Mouse (Mus musculus) heart, embryonic 11.5 days (tissue): ENCODE measurements at regions not wholly inside any gene's neighbourhood (a gene's known extent, or its start where the extent isn't known, plus 50 kb on each side); places are given as distances from the start of the nearest gene placed in this dataset.

Experiments used
- ATAC-seq: fragments of 200-750 bp; cut with Nextera tagmentation; replicated peaks from 2 replicates; pipeline ENCODE4 v1.8.0; 2017; ENCODE audit warnings: moderate library complexity; ENCODE audit not compliant: insufficient number of reproducible peaks, low FRiP score, low TSS enrichment
- H3K27ac ChIP-seq: fragments of 300-500 bp; sonication (generic); 2 replicates; pipeline ENCODE4 v1.5.1; 2014; ENCODE audit warnings: mild to moderate bottlenecking, low read depth, low read length
- H3K27me3 ChIP-seq: fragments of 300-500 bp; sonication (generic); 2 replicates; pipeline ENCODE4 v1.6.1; 2014; ENCODE audit warnings: mild to moderate bottlenecking, low read length, mixed read lengths; ENCODE audit not compliant: control insufficient read depth, insufficient read depth
- H3K36me3 ChIP-seq: fragments of 300-500 bp; sonication (generic); 2 replicates; pipeline ENCODE4 v1.6.1; 2014; ENCODE audit warnings: mild to moderate bottlenecking, low read length, moderate library complexity, mixed read lengths; ENCODE audit not compliant: control insufficient read depth, insufficient read depth
- H3K4me1 ChIP-seq: fragments of 300-500 bp; sonication (generic); 2 replicates; pipeline ENCODE4 v1.6.1; 2014; ENCODE audit warnings: low read length; ENCODE audit not compliant: control insufficient read depth, insufficient read depth
- H3K4me2 ChIP-seq: fragments of 300-500 bp; sonication (generic); 2 replicates; pipeline ENCODE4 v1.6.1; 2014; ENCODE audit warnings: mild to moderate bottlenecking, moderate library complexity
- H3K4me3 ChIP-seq: fragments of 300-500 bp; sonication (generic); 2 replicates; pipeline ENCODE4 v1.5.1; 2014; ENCODE audit warnings: low read depth, low read length
- H3K9ac ChIP-seq: fragments of 300-500 bp; sonication (generic); 2 replicates; pipeline ENCODE4 v1.6.1; 2014; ENCODE audit warnings: mild to moderate bottlenecking, low read depth, low read length, moderate library complexity
- H3K9me3 ChIP-seq: fragments of 300-500 bp; sonication (generic); replicated peaks from 2 replicates; pipeline ENCODE4 v1.6.1; 2016; ENCODE audit warnings: low read length; ENCODE audit not compliant: control insufficient read depth
- WGBS: fragments of 180-500 bp; shearing (Covaris S2); extraction: QIAGEN DNeasy Blood & Tissue Kit; methylation state at CpG from one replicate; pipeline ENCODE4 v1.1.7; 2014; ENCODE audit not compliant: insufficient replicate concordance; 5-methylcytosine and 5-hydroxymethylcytosine counted together

DNA sequence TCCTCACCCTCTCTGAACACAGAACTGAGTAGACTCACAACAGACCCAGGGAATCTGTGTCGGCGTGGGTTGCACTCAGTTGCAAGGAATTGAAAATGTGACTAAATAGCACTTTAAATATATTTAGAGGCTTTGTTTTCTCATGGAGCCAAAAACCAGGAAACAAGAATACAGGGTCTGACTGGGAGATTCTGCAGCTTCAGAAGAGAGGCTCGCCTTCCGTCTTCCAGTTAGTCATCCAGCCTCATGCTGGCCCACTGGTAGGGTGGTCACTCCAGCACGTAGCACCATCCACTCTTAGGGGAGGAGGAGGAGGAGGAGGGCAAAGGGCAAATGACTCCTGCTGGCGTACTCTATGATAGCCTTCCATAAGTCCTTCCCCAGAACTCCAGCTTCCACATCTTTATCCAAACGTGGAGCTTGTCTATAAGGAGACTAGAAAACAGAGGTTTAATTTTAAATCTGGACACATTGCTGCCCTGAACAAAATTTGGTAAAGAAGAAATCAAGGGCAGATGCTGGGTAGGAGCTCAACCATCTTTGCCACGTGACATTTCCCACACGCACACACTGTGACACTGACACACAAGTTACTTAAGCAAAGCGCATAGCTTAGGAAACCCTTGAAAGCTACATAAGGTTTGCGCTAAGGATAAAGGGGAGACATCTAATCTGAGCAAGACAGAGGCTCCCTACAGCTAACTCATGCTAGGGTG is 60.8 kb downstream of the Mis18a start:
- H3K9me3 ChIP-seq: no peaks in the 10 kb centered on the region
- H3K4me3 ChIP-seq: no peak overlapping the region
- 0 out of 2 replicates have a peak, but pooled peaks cover 6% of the 10 kb centered on the region for H3K27me3 ChIP-seq
- no peak overlapping the region for H3K4me2 ChIP-seq
- ATAC-seq: no peak
- no peaks in the 10 kb centered on the region for H3K36me3 ChIP-seq
- H3K9ac ChIP-seq: no peak overlapping the region
- 77% methylated on average over 11 of the region's 11 CpGs for WGBS
- no peak overlapping the region for H3K27ac ChIP-seq
- no peaks in the 10 kb centered on the region for H3K4me1 ChIP-seq

DNA sequence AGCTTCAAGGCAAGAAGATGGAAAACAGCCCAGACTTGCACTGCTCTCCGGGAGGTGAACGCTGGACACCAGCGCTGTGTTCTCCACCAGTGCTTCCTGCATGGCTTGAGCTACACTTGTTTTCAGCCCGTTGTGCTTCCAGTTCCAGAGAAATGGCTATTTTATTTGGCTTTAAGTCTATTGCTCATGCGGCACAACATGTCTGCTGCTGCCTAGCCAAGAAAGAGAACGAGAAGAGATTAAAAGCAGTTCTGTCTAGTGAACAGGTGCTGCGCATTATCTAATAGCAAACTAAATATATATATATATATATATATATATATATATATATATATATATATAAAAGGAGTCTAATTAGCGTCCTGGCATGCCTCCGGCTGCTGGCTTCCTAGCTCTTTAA is 63.1 kb downstream of the Mis18a start:
- Histone ChIP-seq H3K27ac (no peak overlapping the region), H3K36me3 (no peaks in the 10 kb centered on the region), H3K4me2 (no peak overlapping the region), H3K27me3 (0 out of 2 replicates have a peak, but pooled peaks cover 6% of the 10 kb centered on the region), H3K4me1 (no peaks in the 10 kb centered on the region), H3K9me3 (no peaks in the 10 kb centered on the region), H3K4me3 (no peak overlapping the region), H3K9ac (no peak overlapping the region)
- 75% methylated on average over 9 of the region's 9 CpGs for WGBS
- ATAC-seq: no peak

DNA sequence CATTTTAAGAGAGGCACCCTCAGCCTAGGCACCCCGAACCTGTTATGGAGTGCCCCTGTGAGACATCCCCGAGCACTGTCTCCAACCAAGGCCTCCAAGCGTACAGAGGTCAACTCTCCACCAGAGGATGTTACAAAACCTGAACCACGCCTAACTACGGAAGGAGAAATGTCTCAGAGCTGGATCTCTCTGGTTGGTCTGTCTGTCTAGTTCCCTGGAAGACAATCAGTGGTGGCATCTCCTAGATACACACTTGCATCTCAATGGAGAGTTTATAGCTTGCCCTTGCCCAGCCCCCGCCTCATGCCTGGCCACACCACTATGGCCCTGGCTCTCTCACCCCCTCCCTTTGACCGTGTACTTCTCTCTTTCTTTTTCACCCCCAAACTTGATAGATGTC is 69.2 kb downstream of the Mis18a start:
- no peak overlapping the region for H3K9ac ChIP-seq
- WGBS: 78% methylated on average over 7 of the region's 7 CpGs
- no peak overlapping the region for H3K4me3 ChIP-seq
- H3K9me3 ChIP-seq: no peaks in the 10 kb centered on the region
- H3K27ac ChIP-seq: no peak overlapping the region
- no peak for ATAC-seq
- no peaks in the 10 kb centered on the region for H3K36me3 ChIP-seq
- no peaks in the 10 kb centered on the region for H3K4me1 ChIP-seq
- H3K27me3 ChIP-seq: no peaks in the 10 kb centered on the region
- no peak overlapping the region for H3K4me2 ChIP-seq

DNA sequence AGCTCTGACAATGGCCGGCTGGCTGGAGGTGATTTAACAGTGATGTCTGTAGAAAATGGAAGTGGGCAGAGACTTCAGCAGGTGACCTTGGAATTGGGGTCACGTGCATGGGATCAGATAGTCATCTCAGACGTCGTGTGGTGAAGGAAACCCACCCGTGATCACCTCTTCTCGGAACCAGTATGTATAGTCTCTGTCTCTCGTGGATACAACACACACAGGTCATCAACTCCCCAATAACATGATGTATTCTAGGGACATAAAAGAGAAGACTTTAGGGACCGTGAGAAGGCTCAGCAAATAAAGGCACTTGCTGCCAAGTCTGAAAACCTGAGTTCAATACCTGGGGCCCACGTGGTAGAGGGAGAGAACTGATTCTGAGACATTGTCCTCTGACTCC is 70.2 kb downstream of the Mis18a start:
- WGBS: 69% methylated on average over 9 of the region's 9 CpGs
- H3K4me2 ChIP-seq: no peak overlapping the region
- ATAC-seq: no peak

DNA sequence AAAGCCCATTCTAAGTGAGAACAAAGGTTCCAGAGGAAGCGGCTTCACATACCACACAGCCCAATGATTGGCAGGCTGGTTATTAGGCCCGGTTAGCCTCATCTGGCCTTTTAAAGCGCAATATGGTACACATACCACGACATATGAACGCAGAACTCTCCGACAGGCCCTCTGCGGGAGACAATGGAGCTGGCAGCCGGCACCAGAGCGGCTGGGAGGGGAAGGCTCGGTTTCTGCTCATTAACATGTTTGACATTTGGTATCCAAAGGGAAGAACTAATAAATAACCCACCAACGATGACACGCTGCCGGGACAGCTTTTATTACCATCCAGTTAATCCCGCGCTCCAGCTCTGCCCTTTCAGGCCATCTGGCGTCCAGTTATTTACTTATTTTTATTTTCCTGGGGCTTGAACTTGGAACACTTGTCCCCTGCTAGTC is 70.6 kb downstream of the Mis18a start:
- Histone ChIP-seq H3K9ac (no peak overlapping the region), H3K9me3 (no peaks in the 10 kb centered on the region), H3K4me3 (no peak overlapping the region), H3K4me1 (no peaks in the 10 kb centered on the region), H3K27ac (no peak overlapping the region), H3K4me2 (no peak overlapping the region), H3K27me3 (no peaks in the 10 kb centered on the region), H3K36me3 (no peaks in the 10 kb centered on the region)
- no peak for ATAC-seq
- 70% methylated on average over 16 of the region's 16 CpGs for WGBS

More for the DNA sequence above, 70.2 kb downstream of the Mis18a start:
- Histone ChIP-seq H3K27ac (no peak overlapping the region), H3K9me3 (no peaks in the 10 kb centered on the region), H3K27me3 (no peaks in the 10 kb centered on the region), H3K9ac (no peak overlapping the region), H3K4me3 (no peak overlapping the region), H3K36me3 (no peaks in the 10 kb centered on the region), H3K4me1 (no peaks in the 10 kb centered on the region)

DNA sequence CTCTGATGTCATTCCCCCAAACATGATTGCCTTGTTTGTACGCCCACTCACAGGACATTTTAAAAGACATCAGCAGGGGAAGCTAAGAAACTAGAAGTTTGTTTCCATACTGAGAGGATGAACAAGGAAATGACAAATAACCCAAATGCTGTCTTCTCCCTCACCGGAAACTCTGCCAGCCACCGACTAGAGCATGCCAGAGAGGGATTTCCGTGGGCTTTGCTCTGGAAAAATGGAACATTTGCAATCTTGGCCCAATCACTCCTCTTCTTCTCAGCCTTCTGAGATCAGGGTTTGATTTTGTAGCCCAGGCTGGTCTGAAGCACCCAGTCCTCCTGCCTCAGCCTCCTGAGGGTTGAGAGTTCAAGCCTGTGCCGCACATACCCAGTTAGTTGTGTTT is 72.4 kb downstream of the Mis18a start:
- no peak overlapping the region for H3K9ac ChIP-seq
- no peaks in the 10 kb centered on the region for H3K36me3 ChIP-seq
- ATAC-seq: no peak
- no peak overlapping the region for H3K4me3 ChIP-seq
- H3K4me1 ChIP-seq: no peaks in the 10 kb centered on the region
- H3K27me3 ChIP-seq: no peaks in the 10 kb centered on the region
- H3K27ac ChIP-seq: no peak overlapping the region
- 87% methylated on average over 5 of the region's 5 CpGs for WGBS
- H3K9me3 ChIP-seq: no peaks in the 10 kb centered on the region
- H3K4me2 ChIP-seq: no peak overlapping the region

DNA sequence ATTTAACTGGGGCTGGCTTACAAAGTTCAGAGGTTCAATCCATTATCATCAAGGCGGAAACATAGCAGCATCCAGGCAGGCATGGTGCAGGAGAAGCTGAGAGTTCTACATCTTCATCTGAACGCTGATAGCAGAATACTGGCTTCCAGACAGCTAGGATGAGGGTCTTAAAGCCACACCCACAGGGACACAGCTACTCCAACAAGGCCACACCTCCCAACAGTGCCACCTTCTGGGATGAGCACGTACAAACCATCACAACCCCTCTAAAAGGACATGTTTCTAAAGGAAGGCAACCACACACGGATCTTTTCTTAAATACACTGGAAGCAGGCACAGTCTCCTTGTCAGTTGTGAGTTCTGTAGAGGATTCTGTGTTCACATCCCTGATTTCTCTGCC is 74.4 kb downstream of the Mis18a start:
- H3K36me3 ChIP-seq: no peaks in the 10 kb centered on the region
- H3K27ac ChIP-seq: no peak overlapping the region
- no peaks in the 10 kb centered on the region for H3K27me3 ChIP-seq
- 48% methylated on average over 4 of the region's 4 CpGs for WGBS
- no peaks in the 10 kb centered on the region for H3K9me3 ChIP-seq
- no peak overlapping the region for H3K4me2 ChIP-seq
- no peak overlapping the region for H3K9ac ChIP-seq
- no peak overlapping the region for H3K4me3 ChIP-seq
- no peaks in the 10 kb centered on the region for H3K4me1 ChIP-seq
- ATAC-seq: no peak

DNA sequence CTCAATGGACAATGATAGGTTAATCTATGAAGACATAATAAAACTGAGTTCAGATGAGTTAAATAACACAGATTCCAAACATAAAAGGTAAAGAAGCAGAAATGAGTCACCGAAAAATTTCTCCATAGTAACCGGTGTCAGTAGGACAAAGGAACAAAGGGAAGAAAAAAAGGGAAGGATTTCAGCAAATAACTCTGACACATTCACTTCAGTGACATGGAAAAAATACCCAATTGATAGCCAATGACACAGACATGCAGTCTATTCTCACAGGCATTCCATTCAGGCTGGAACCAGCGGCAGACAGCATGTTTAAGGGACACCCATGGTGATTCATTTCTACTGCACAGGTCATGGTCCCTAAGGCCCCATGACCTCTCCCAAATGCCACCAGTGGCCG is 79.0 kb downstream of the Mis18a start:
- no peak overlapping the region for H3K4me2 ChIP-seq
- no peaks in the 10 kb centered on the region for H3K27me3 ChIP-seq
- no peaks in the 10 kb centered on the region for H3K4me1 ChIP-seq
- no peak overlapping the region for H3K4me3 ChIP-seq
- H3K36me3 ChIP-seq: no peaks in the 10 kb centered on the region
- H3K9ac ChIP-seq: no peak overlapping the region
- no peaks in the 10 kb centered on the region for H3K9me3 ChIP-seq
- no peak overlapping the region for H3K27ac ChIP-seq
- no peak for ATAC-seq
- WGBS: 84% methylated on average over 4 of the region's 4 CpGs

DNA sequence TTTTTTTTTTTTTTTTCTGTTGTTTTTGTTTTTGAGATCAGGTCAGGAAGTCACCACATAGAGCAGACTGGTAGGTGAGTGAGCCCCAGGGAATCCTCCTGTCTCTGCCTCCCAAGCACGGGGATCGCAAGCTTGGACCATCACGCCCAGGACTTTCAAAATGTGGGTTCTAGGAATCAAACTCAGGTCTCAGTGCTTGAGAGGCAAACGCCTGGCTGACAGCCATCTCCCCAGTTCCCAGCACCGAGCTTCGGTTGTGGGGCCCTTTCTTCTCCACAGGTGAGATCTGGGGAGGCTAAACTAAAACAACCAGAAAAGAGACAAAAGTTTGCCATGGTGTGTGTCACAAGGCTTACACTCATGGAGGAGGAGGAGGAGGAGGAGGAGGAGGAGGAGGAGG is 84.5 kb downstream of the Mis18a start:
- no peak overlapping the region for H3K4me3 ChIP-seq
- 90% methylated on average over 6 of the region's 6 CpGs for WGBS
- H3K27ac ChIP-seq: no peak overlapping the region
- H3K27me3 ChIP-seq: no peaks in the 10 kb centered on the region
- H3K4me1 ChIP-seq: no peaks in the 10 kb centered on the region
- H3K9me3 ChIP-seq: no peaks in the 10 kb centered on the region
- no peak overlapping the region for H3K4me2 ChIP-seq
- ATAC-seq: no peak
- no peaks in the 10 kb centered on the region for H3K36me3 ChIP-seq
- no peak overlapping the region for H3K9ac ChIP-seq
